Mouse (Mus musculus) right cerebral cortex, postnatal 25 days (tissue): ENCODE measurements around the gene Lonrf2.

Experiments used
- DNase-seq: peaks from one replicate; pipeline ENCODE4 v3.0.0; 2022

Lonrf2 gene

GRCm38 (mm10) chr1:38835568-38836476, 689 bp downstream of the Lonrf2 start:
- DNase-seq, result peak; percentile 77

GRCm38 (mm10) chr1:38834899-38835298, 1.6 kb downstream of the Lonrf2 start:
- no peak for DNase-seq

- no peak for DNase-seq
These were observed 11.6 kb downstream of the Lonrf2 start for GRCm38 (mm10) chr1:38824926-38825325.

- DNase-seq, result no peak
These were observed 12.7 kb downstream of the Lonrf2 start for GRCm38 (mm10) chr1:38823851-38824250.

GRCm38 (mm10) chr1:38819691-38820090, 16.8 kb downstream of the Lonrf2 start:
- DNase-seq, result no peak

- no peak for DNase-seq
These were observed 18.8 kb downstream of the Lonrf2 start for GRCm38 (mm10) chr1:38817671-38818070.

- DNase-seq, result no peak
These were observed 19.2 kb downstream of the Lonrf2 start for GRCm38 (mm10) chr1:38817268-38817667.

- no peak for DNase-seq
These were observed 20.2 kb downstream of the Lonrf2 start for GRCm38 (mm10) chr1:38816306-38816705.

GRCm38 (mm10) chr1:38807121-38807520, 29.4 kb downstream of the Lonrf2 start:
- no peak for DNase-seq

- no peak for DNase-seq
These were observed 36.1 kb downstream of the Lonrf2 start for GRCm38 (mm10) chr1:38800402-38800801.

- no peak for DNase-seq
These were observed 37.2 kb downstream of the Lonrf2 start for GRCm38 (mm10) chr1:38799304-38799703.

- no peak for DNase-seq
These were observed 39.6 kb downstream of the Lonrf2 start for GRCm38 (mm10) chr1:38796936-38797335.

GRCm38 (mm10) chr1:38795496-38795895, 41.0 kb downstream of the Lonrf2 start:
- DNase-seq, result no peak

GRCm38 (mm10) chr1:38791016-38791810, 45.3 kb downstream of the Lonrf2 start:
- DNase-seq, result no peak

GRCm38 (mm10) chr1:38789988-38790602, 46.4 kb downstream of the Lonrf2 start:
- no peak for DNase-seq

GRCm38 (mm10) chr1:38788904-38789303, 47.6 kb downstream of the Lonrf2 start:
- DNase-seq, result no peak

GRCm38 (mm10) chr1:38787443-38787842, 49.1 kb downstream of the Lonrf2 start:
- DNase-seq, result peak; percentile 52

- DNase-seq, result no peak
These were observed 50.2 kb downstream of the Lonrf2 start for GRCm38 (mm10) chr1:38786358-38786757.

- DNase-seq, result no peak
These were observed 58.2 kb downstream of the Lonrf2 start for GRCm38 (mm10) chr1:38778271-38778670.

- no peak for DNase-seq
These were observed 59.0 kb downstream of the Lonrf2 start for GRCm38 (mm10) chr1:38777500-38777899.

- no peak for DNase-seq
These were observed 60.8 kb downstream of the Lonrf2 start for GRCm38 (mm10) chr1:38775713-38776112.

- no peak for DNase-seq
These were observed 65.8 kb downstream of the Lonrf2 start for GRCm38 (mm10) chr1:38770676-38771075.

- peak; percentile 56 for DNase-seq
These were observed 66.6 kb downstream of the Lonrf2 start for GRCm38 (mm10) chr1:38769920-38770319.
